Mouse (Mus musculus): Measurements from ENCODE around the gene Acox2.

DNA sequence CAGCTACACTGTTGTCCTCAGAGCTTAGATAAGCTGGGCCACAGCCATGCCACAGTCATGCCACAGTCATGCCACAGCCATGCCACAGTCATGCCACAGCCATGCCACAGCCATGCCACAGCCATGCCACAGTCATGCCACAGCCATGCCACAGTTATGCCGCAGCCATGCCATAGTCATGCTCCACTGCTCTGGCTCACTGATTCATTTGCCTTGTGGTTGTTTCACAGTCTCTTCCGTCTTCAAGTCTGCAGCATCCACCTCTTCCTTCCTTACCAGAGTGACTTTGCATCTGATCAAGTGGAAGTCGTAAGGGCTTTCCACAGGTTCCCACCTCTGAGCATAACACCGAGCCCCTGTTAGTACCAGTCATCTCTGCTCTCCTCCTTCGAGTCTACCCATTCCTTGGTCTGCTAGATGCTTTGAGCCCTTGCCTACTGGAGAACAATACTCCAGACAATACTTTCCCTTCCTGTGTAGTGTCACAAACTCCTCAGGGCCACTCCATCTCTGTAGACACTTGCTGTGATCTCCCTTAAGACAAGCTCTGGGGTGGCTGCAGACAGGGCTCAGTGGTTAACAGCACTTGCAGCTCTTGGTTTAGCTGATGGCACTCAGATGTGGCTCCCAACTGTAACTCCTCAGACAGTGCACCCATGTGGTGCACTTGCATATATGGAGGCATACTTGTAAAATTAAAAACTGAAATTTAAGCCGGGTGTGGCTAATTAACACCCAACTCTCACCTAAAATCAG, 26.8 kb downstream of the Acox2 start:
- no peak for TF ChIP-seq CTCF (IDR thresholded peaks at IDR 0.05; ENCODE audit: control insufficient read depth, insufficient read depth, insufficient read length)
- no peak for TF ChIP-seq FOSL1 (IDR thresholded peaks at IDR 0.05; ENCODE audit: insufficient read depth, low read length, poor library complexity, severe bottlenecking)
- TF ChIP-seq MAX (IDR thresholded peaks at IDR 0.05) = no peak
